Mouse (Mus musculus) ZHBTc4 (cell line): ENCODE measurements around the gene Unk.

Experiments
- DNase-seq: peaks from one replicate; pipeline ENCODE4 v3.0.0-alpha.2; 2011; ENCODE audit warnings: low read depth, low spot score

Unk gene

GRCm38 (mm10) chr11:116030088-116030897 is at the start of gene Unk:
Gene Unk (plus strand): TSS chr11:116030322.
- peak; percentile 99 for DNase-seq

DNA sequence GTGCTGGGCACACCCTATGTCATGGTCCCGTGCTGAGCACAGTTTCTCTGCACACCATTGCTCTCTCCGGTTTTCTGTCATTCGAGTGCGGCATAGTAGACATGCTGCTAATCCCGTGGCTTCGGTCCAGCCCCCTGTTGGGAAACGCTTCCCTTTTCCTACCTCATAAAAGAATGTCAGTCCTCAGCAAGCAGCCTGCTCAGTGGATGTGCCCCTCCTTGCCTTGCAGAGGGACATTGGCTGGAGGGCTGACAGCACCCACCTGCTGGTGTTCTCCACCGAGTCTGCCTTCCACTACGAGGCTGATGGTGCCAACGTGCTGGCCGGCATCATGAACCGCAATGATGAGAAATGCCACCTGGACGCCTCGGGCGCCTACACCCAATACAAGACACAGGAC is 47.6 kb upstream of the Unk start:
- DNase-seq: no peak

DNA sequence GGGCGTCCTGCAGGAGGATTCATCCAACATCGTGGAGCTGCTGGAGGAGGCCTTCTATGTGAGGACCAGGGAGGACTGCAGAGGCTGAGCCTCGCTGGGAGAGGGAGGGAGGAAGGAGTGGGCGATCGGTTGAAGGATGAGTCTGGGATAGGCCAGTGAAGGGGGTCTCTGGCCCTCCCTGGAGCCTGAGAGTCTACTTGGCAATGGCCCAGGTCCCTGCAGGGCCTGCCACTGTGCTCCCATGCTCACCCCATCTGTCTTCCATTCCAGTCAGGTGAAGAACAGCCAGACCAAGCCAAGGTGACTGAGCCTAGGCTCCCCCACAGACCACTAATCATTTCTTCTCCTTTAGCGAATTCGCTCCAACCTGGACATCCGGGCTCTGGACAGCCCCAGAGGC is 46.8 kb upstream of the Unk start:
- DNase-seq: no peak

DNA sequence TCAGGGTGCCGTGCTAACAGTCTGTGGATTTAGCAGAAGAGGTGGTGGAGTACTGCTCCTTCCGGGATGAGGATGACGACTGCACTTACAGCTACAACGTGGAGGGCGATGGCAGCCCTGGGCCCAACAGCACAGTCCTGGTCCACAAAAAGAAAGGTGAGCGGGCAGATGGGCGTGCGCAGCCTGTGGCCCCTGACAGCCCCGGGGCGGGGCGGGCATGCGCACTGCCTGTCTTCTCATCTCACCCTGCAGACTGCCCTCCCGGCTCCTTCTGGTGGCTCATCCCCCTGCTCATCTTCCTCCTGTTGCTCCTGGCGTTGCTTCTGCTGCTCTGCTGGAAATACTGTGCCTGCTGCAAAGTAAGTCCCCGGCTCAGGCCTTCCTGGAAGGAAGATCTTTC is 40.4 kb upstream of the Unk start:
- peak; percentile 79 for DNase-seq

DNA sequence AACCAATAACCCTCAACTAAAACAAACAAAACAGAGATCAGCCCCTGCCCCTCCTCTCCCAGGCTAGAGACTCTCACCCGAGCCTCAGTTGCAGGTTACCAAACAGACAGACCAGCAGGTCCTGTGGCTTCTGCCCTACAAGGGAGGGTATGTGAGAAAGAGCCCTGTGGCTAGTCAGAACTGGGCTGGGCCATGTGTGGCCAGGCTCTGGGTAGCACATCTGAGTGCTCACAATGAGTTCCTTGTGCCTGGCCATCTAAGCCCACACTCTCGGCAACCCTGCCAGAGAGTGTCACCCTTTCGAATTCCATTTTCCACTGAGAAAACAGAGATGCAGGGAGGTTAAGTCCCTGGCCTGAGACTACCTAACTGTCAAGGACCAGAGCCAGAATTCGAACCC is 38.0 kb upstream of the Unk start:
- DNase-seq: no peak

GRCm38 (mm10) chr11:115995256-115995655 is 34.9 kb upstream of the Unk start:
- DNase-seq: no peak

DNA sequence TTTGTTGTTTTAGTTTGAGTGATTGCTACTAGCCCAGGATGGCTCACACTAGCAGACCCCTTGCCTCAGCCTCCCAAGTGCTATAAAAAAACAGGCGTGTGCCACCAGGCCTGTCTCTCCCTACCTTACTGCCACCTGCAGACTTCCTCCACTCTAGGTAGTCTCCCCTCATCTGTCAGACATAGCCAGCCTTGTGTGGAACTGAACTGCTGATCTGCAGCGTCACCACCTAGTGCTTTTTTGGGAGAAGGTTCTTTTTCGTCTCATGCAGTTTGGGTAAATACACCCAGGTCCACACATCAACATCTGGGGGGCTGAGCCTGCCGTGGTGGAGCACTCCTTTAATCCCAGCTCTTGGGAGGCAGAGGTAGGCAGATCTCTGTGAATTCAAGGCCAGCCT is 33.1 kb upstream of the Unk start:
- DNase-seq: no peak

GRCm38 (mm10) chr11:115997662-115998061 is 32.5 kb upstream of the Unk start:
- no peak for DNase-seq

GRCm38 (mm10) chr11:115999027-115999426 is 31.1 kb upstream of the Unk start:
- DNase-seq: no peak

DNA sequence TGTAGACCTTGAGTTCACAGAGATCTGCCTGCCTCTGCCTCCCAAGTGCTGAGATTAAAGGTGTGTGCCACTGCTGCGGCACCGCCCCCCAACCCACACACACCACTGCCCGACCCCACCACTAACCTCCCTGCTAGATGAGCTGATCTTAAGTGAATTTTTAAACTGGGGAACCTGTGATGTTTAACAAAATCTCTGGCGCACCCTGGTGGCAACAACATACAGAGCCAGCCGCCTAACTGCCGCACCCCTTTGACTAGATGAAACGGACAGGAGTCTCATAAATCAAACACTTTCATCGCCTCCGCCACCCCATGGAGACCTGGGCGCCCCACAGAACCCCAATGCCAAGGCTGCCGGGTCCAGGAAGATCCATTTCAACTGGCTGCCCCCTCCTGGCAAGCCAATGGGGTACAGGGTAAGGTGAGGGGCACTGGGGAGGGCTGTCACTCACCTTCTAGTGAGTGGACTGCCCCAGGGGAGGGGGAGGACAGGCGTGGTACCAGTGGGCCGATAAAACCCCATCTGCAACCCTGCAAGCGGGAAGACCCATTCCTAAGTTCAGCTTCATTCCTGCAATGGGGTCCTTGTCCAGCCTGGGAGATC is 30.5 kb upstream of the Unk start:
- DNase-seq: peak; percentile 84

DNA sequence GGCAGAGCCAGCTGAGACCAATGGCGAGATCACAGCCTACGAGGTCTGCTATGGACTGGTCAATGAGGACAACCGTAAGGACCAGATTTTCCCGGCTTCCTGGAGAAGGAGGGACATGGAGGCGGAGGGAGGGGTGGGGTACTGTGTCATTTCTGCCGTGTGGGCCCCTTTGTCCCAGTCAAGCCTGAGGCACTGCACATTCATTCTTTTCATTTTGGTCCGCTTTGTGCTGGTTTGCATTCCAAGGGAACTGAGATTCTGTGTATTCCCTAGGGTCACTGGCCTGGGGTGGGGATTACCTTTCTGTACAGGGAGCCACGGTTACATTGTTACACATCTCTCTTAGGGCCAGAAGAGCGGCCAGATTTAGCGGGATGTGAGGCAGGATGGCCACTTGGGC is 29.5 kb upstream of the Unk start:
- peak; percentile 85 for DNase-seq

GRCm38 (mm10) chr11:116001725-116002124 is 28.4 kb upstream of the Unk start:
- DNase-seq: no peak

DNA sequence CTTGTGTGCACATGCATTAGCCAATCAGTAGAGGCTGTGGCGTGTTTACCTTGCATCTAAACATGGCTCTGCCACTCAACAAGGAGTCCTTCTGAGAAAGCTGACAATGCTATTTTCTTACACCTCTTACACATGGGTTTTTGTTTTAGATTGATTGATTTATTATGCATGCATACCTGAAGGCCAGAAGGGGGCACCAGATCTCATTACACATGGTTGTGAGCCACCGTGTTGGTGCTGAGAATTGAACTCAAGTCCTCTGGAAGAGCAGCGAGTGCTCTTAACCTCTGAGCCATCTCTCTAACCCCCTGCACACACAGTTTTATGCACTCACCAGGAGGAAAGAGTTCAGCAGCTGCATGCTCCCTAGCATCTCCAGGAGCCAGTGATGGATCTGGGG is 27.2 kb upstream of the Unk start:
- DNase-seq: no peak

DNA sequence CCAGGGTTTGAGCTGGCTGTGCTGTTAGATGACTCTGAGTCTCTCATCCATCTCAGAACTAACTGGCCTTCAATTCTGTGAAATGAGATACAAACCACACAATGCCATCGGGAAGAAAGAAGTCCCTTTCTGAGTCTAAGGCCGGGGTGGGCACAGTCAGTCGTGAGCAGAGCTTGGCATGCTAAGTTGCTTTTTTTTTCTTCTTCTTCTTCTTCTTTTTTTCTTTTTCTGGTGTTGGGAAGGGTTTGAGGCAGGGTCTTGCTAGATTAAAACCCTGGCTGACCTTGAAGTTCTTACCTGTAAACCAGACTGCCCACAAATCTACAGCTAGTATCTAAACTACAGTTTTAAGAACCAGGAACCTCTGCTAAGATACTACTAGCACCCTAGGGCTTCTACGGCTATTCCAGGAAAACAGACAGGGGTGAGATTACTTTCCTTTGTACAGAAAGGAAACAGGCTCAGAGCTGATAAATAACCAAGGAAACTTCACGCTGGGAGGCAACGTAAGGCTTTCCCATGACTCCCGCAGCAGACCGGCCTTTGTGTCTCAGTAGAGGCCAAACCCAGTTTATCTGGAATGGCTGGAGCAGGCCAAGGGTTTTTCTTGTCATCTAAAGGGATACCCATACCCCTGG is 25.8 kb upstream of the Unk start:
- no peak for DNase-seq

- peak; percentile 90 for DNase-seq
Measured at GRCm38 (mm10) chr11:116004840-116005700, 25.1 kb upstream of the Unk start.

DNA sequence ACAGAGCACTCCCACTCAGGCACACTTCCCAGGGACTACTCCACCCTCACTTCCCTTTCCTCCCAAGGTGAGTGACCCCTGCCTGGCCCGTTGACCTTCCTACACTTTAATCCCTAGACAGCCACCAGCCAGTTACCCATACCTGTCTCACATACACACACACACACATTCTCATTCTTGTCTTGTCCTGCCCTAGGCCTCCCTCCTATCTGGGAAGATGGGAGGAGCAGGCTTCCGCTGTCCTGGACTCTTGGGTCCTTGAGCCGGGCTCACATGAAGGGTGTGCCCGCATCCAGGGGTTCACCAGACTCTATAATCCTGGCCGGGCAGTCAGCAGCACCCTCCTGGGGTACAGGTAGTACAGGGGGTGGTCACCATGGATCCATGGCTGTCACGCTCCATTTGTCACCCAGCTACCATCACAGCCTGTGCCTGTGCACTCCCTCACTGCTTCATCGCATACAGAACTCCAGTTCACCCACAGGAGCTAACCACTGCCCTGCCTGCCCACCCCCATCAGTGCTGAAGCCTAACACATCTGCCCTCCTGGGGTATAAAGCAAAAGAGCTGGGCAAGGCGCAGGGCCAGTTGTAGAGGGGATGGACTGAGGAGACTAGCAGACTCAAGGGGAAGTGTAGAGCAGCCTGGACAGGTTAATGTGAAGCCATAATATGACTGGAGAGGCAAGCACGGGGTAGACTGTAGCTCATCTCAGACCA is 24.3 kb upstream of the Unk start:
- DNase-seq: no peak

GRCm38 (mm10) chr11:116007095-116007850 is 22.8 kb upstream of the Unk start:
- no peak for DNase-seq

DNA sequence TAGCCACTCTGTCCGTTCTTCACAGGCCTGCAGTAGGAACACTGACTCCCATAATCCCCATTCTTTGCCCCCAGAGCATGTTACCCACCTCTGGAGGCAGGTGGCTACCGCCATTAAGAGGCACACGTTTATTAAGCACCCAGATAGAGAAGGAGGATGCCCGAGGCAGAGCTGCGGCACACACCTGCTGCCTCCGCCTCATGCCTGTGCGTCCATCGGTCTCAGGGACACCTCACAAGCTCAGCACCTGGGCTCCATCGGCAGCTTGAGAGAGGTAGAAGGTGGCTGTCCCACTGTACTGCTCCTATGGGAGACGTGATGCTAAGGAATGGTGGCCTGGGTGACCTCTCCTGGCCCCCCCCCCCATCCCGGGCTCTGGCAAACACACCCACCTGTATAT is 21.7 kb upstream of the Unk start:
- no peak for DNase-seq

GRCm38 (mm10) chr11:116008832-116009375 is 21.2 kb upstream of the Unk start:
- DNase-seq: no peak

DNA sequence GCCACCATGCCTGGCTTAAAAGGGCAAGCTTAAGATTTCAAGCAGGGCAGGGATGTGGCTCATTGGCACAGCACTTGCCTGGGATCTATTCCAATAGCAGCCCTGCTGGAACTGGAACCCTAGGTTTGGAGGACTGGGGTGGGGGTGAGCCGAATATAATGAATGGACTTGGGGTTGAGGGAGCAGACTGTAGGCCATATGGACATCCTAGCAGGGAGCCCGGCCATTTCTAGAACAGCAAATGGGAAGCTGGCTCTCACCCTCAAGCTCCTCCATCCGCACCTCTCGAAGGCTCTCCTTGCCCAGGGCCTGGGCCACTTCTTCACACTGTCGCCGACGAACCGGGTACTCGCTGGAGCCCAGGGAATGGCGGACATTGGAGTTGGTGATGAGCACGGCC is 20.5 kb upstream of the Unk start:
- no peak for DNase-seq
